9 mouse cellular contexts compared by ENCODE assay signal in the genomic region with DNA sequence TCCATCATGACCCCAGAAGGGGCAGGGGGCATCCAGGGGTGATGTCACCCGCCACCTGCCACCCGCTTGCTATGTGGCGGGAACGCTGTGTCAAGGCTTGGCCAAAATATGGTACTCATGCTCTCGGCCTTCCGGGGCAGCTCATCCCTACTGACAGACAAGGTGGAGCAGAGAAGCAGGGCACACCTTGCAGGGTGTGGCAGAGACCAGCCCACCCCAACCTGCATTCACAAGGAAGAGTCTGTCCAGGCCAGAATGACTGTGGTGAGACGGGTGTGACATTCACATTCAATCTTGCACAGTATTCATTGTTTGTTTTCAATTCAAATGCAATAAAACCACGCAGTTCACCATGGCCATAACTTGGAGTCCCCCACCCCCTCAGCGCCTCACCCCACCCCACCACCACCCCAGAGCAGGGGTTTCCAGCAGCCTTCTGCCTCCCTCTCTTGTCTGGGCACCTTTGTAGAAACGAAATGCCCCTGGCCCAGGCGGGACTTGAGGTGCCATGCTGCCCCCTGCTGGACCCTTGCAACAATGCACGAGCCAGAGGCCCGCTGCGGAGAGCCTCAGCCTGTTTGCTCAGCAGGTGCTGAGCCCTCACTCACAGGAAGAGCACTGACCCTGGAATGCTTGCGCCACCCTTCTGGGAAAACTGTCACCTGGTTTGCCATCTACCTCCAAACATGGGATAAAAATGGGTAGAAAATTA. TPM values are rescaled to one million over a fixed set of nuclear protein-coding genes. Genes with fewer than 3 reads are reported as not detected.
DNase-seq lines count a peak whose midpoint lies in the region; ATAC-seq and TF ChIP-seq lines count a peak whose summit lies in the region.
"Had no signal": no experiment of that assay in that cellular context is flagged by ENCODE, and none has a peak within 500 bp of the region (broad histone marks: within the 10 kb centered on the region; RNA-seq: fewer than 3 reads in every experiment).

No protein-coding gene starts in this region.

- TF ChIP-seq CTCF in forebrain, postnatal 0 days (IDR thresholded peaks at IDR 0.05; ENCODE audit: low read depth) = peak; percentile 97

- no peak overlapping the region for H3K27ac ChIP-seq in forebrain, postnatal 0 days (ENCODE audit: low read depth, low read length)
- H3K27ac ChIP-seq: heart, embryonic 13.5 days had no signal

- no peak overlapping the region for H3K9ac ChIP-seq in forebrain, postnatal 0 days
- H3K9ac ChIP-seq: heart, embryonic 13.5 days had no signal

- H3K4me3 ChIP-seq in forebrain, postnatal 0 days (ENCODE audit: low read depth, low read length) = no peak overlapping the region
- H3K4me3 ChIP-seq: heart, embryonic 13.5 days had no signal

- ATAC-seq in forebrain, postnatal 0 days = peak; percentile 86
- ATAC-seq in hematopoietic stem cell, adult 5-6 weeks (replicated peaks in 1 of 2; ENCODE audit: insufficient read depth in 1 of 2, low FRiP score in 2 of 2, low TSS enrichment in 1 of 2, low read depth in 1 of 2, poor library complexity in 2 of 2, severe bottlenecking in 2 of 2) = peak; percentile 70 to 83

- 45% methylated on average over 15 of the region's 15 CpGs for WGBS in forebrain, postnatal 0 days

- no peaks in the 10 kb centered on the region for H3K9me3 ChIP-seq in forebrain, postnatal 0 days (ENCODE audit: low read length)
- H3K9me3 ChIP-seq: heart, embryonic 13.5 days had no signal

- H3K27me3 ChIP-seq in forebrain, postnatal 0 days (ENCODE audit: insufficient read depth, low read length) = no peaks in the 10 kb centered on the region; the same call in 1 of the 2 replicates

- H3K36me3 ChIP-seq in forebrain, postnatal 0 days (ENCODE audit: insufficient read depth) = no peaks in the 10 kb centered on the region
- H3K36me3 ChIP-seq: heart, embryonic 13.5 days had no signal

- peak; percentile 85 for DNase-seq in ES-CJ7 (ENCODE audit: low read depth, low spot score)
- DNase-seq in cerebellum, adult 11 months = peak; percentile 42
- peak; percentile 90 for DNase-seq in forebrain, postnatal 0 days
- DNase-seq in layer of hippocampus, adult 8-10 months (ENCODE audit: low spot score in 2 of 2) = peak; percentile 40 to 77
- peak; percentile 84 for DNase-seq in lung, postnatal 10 days
- DNase-seq in ovary, postnatal 36 days (ENCODE audit: low spot score) = peak; percentile 78
- DNase-seq in thymus, postnatal 10 days (ENCODE audit: low spot score in 2 of 2) = peak; percentile 71 to 88

- H3K4me1 ChIP-seq in forebrain, postnatal 0 days (ENCODE audit: insufficient read depth) = no peaks in the 10 kb centered on the region
- H3K4me1 ChIP-seq: heart, embryonic 13.5 days had no signal

- no peak overlapping the region for H3K4me2 ChIP-seq in forebrain, postnatal 0 days (ENCODE audit: low read depth)
- H3K4me2 ChIP-seq: heart, embryonic 13.5 days had no signal

RNA-seq across cellular contexts. Expression of a gene that starts 23.8 kb away (rescaled TPM):
- not detected in 2 replicates for total RNA-seq in forebrain, postnatal 0 days (2014; rRNA removed)
- not detected in 2 replicates for polyA plus RNA-seq in forebrain, postnatal 0 days (2015; fragmentation: Nextera tagmentation; extraction: Ambion mirVana)
- total RNA-seq in hematopoietic stem cell, adult 5-6 weeks (2017) = not detected in 2 replicates
- not detected for total RNA-seq in layer of hippocampus, adult 8-10 months (2022)
- polyA plus RNA-seq: heart, embryonic 13.5 days had no signal

RNA-seq across cellular contexts. Expression of a gene that starts 32.0 kb away (rescaled TPM):
- not detected in 2 replicates for total RNA-seq in forebrain, postnatal 0 days (2014; rRNA removed)
- not detected in 2 replicates for polyA plus RNA-seq in forebrain, postnatal 0 days (2015; fragmentation: Nextera tagmentation; extraction: Ambion mirVana)
- not detected in 2 replicates for total RNA-seq in hematopoietic stem cell, adult 5-6 weeks (2017)
- not detected for total RNA-seq in layer of hippocampus, adult 8-10 months (2022)
- polyA plus RNA-seq: heart, embryonic 13.5 days had no signal
